Mouse (Mus musculus) brain, embryonic 14.5 days (tissue): ENCODE results near the gene Orm2.

Experiments
- CTCF ChIP-seq: fragments of 200-500 bp; IDR thresholded peaks from 2 replicates; pipeline ENCODE4 v1.5.1; 2012; ENCODE audit warnings: inconsistent platforms, mild to moderate bottlenecking, moderate library complexity, borderline replicate concordance; ENCODE audit not compliant: insufficient read depth, insufficient read length; ENCODE audit errors: extremely low read depth
- POLR2A ChIP-seq: fragments of 200-500 bp; IDR thresholded peaks from 2 replicates; pipeline ENCODE4 v1.6.1; 2012; ENCODE audit warnings: mild to moderate bottlenecking, inconsistent platforms, borderline replicate concordance; ENCODE audit not compliant: poor library complexity, insufficient read depth, insufficient read length, severe bottlenecking; ENCODE audit errors: extremely low read depth

DNA sequence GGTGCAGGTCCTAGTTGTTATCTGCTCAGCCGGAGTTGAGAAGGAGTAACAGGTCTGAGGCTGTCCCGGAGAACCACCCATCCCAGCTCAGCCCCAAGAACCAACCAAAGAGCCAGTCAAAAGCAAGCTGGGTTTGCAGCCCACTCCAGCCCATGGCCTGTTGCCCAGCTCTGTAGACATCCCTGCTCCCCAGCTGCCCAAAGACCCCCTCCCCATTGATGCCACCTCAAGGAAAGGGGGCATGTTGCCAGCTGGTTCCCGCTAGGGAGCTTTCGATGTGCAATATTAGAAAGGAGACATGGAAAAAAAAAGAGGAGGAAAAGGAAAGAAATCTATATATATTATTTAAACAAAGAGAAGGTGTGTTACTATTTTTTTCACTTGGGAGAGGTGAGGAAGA, 28.8 kb upstream of the Orm2 start:
- no peak for TF ChIP-seq POLR2A
- no peak for TF ChIP-seq CTCF
